Mouse (Mus musculus): Measurements from ENCODE around the gene Acap1.
"Not testable (repeated sequence)": the region's sequence is repeated elsewhere in the genome, so short reads cannot be mapped to it uniquely, and the experiment has no call there.

Acap1 gene

GRCm38 (mm10) chr11:69921114-69922011 is 26.0 kb upstream of the Acap1 start, which contains the start of gene Eif5a:
TSS of gene Eif5a (minus strand) at chr11:69921958.
- peak; percentile 100 for DNase-seq (ENCODE audit: low read depth, low spot score)

- no peak for DNase-seq (ENCODE audit: low read depth, low spot score)
These were observed 25.1 kb upstream of the Acap1 start for GRCm38 (mm10) chr11:69920266-69921031.

GRCm38 (mm10) chr11:69919661-69920265 is 24.4 kb upstream of the Acap1 start:
- no peak for DNase-seq (ENCODE audit: low read depth, low spot score)

GRCm38 (mm10) chr11:69919053-69919452 is 23.7 kb upstream of the Acap1 start:
- DNase-seq (ENCODE audit: low read depth, low spot score): no peak

GRCm38 (mm10) chr11:69918118-69918517 is 22.8 kb upstream of the Acap1 start:
- no peak for DNase-seq (ENCODE audit: low read depth, low spot score)

GRCm38 (mm10) chr11:69917379-69917948 is 22.1 kb upstream of the Acap1 start:
- DNase-seq (ENCODE audit: low read depth, low spot score): no peak

- not testable (repeated sequence) for DNase-seq (ENCODE audit: low read depth, low spot score)
These were observed 21.5 kb upstream of the Acap1 start for GRCm38 (mm10) chr11:69916652-69917378.

- no peak for DNase-seq (ENCODE audit: low read depth, low spot score)
These were observed 20.6 kb upstream of the Acap1 start for GRCm38 (mm10) chr11:69915667-69916627.

GRCm38 (mm10) chr11:69914917-69915430 is 19.6 kb upstream of the Acap1 start:
- no peak for DNase-seq (ENCODE audit: low read depth, low spot score)

GRCm38 (mm10) chr11:69914372-69914764 is 19.0 kb upstream of the Acap1 start:
- no peak for DNase-seq (ENCODE audit: low read depth, low spot score)

- DNase-seq (ENCODE audit: low read depth, low spot score): peak; percentile 95
These were observed 18.4 kb upstream of the Acap1 start, which contains the start of gene Gps2 for GRCm38 (mm10) chr11:69913554-69914371. TSS of gene Gps2 (plus strand) at chr11:69913888.

- DNase-seq (ENCODE audit: low read depth, low spot score): no peak
These were observed 17.6 kb upstream of the Acap1 start for GRCm38 (mm10) chr11:69912716-69913530.

- no peak for DNase-seq (ENCODE audit: low read depth, low spot score)
These were observed 16.4 kb upstream of the Acap1 start for GRCm38 (mm10) chr11:69911701-69912100.

GRCm38 (mm10) chr11:69910781-69911560 is 15.6 kb upstream of the Acap1 start:
- no peak for DNase-seq (ENCODE audit: low read depth, low spot score)

- DNase-seq (ENCODE audit: low read depth, low spot score): no peak
These were observed 14.8 kb upstream of the Acap1 start for GRCm38 (mm10) chr11:69910177-69910576.

GRCm38 (mm10) chr11:69909174-69909573 is 13.8 kb upstream of the Acap1 start:
- DNase-seq (ENCODE audit: low read depth, low spot score): no peak

GRCm38 (mm10) chr11:69908645-69909044 is 13.3 kb upstream of the Acap1 start:
- DNase-seq (ENCODE audit: low read depth, low spot score): no peak
